ENCODE assay signal across 19 mouse cellular contexts in the genomic region with DNA sequence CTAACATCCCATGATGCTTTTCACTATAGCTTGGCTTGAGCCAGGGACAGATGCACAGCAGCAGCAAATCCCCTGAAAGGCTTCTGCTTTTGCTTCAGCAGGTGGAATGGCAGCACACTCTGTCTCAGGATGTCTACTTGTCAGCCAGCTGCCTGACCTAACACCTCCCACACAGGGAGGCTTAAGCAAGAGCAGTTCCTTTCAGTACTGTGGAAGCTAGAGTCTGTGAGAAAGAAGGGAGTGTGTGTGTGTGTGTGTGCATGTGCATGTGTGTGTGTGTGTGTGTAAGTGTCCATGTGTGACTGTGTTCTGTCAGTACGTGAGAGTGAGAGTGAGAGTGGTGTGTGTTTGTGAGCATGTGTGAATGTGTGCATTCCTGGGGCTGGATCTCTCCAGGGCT. TPM values are rescaled to one million over a fixed set of nuclear protein-coding genes. Genes with fewer than 3 reads are reported as not detected.
DNase-seq lines count a peak whose midpoint lies in the region; ATAC-seq and TF ChIP-seq lines count a peak whose summit lies in the region.
"Not testable (repeated sequence)": the region's sequence is repeated elsewhere in the genome, so short reads cannot be mapped to it uniquely, and the experiment has no call there.
"Had no signal": no experiment of that assay in that cellular context is flagged by ENCODE, and none has a peak within 500 bp of the region (broad histone marks: within the 10 kb centered on the region; RNA-seq: fewer than 3 reads in every experiment).

No protein-coding gene starts in this region.

- peak; percentile 74 for DNase-seq in heart, adult 11 months
- peak; percentile 22 to 34 for DNase-seq in left cerebral cortex, adult 18-20 months (ENCODE audit: low spot score in 2 of 2)
- not testable (repeated sequence) for DNase-seq in midbrain, embryonic 11.5 days (ENCODE audit: low spot score, missing footprints); stomach, postnatal 0 days (ENCODE audit: low spot score)
- peak; percentile 26 to 40 for DNase-seq in right cerebral cortex, adult 2 months (ENCODE audit: low spot score in 2 of 2)

- not testable (repeated sequence) for H3K9me3 ChIP-seq in midbrain, embryonic 11.5 days (ENCODE audit: control insufficient read depth, low read length); stomach, postnatal 0 days (ENCODE audit: control insufficient read depth, low read length)

- H3K9ac ChIP-seq in midbrain, embryonic 11.5 days (ENCODE audit: low read length); stomach, postnatal 0 days (ENCODE audit: low read length): not testable (repeated sequence)

- H3K36me3 ChIP-seq in midbrain, embryonic 11.5 days (ENCODE audit: control insufficient read depth, insufficient read depth, low read length); stomach, postnatal 0 days (ENCODE audit: control insufficient read depth, insufficient read depth, low read length): not testable (repeated sequence)

- not testable (repeated sequence) for TF ChIP-seq CTCF in stomach, postnatal 0 days (IDR thresholded peaks at IDR 0.05; ENCODE audit: low read depth)

- H3K4me2 ChIP-seq in midbrain, embryonic 11.5 days; stomach, postnatal 0 days (replicated peaks; ENCODE audit: low read depth): not testable (repeated sequence)

- not testable (repeated sequence) for TF ChIP-seq EP300 in stomach, postnatal 0 days (optimal IDR thresholded peaks at IDR 0.05)

- H3K4me1 ChIP-seq in midbrain, embryonic 11.5 days (ENCODE audit: control insufficient read depth, insufficient read depth, low read length); stomach, postnatal 0 days (replicated peaks; ENCODE audit: control insufficient read depth, insufficient read depth): not testable (repeated sequence)

- 71% methylated on average over 1 of the region's 1 CpGs for WGBS in midbrain, embryonic 11.5 days
- 40% methylated on average over 1 of the region's 1 CpGs for WGBS in stomach, postnatal 0 days

- ATAC-seq in common myeloid progenitor, adult 5-6 weeks (replicated peaks; ENCODE audit: low read depth, poor library complexity, severe bottlenecking) = peak; percentile 40
- ATAC-seq in frontal cortex, adult (ENCODE audit: low TSS enrichment) = peak; percentile 68
- ATAC-seq in midbrain, embryonic 11.5 days (ENCODE audit: low FRiP score) = peak; percentile 51; the same call in 1 of the 2 replicates
- peak; percentile 46; the same call in 1 of the 2 replicates for ATAC-seq in stomach, postnatal 0 days (ENCODE audit: low FRiP score, low TSS enrichment)

- not testable (repeated sequence) for H3K27ac ChIP-seq in midbrain, embryonic 11.5 days (ENCODE audit: low read depth, low read length); stomach, postnatal 0 days (replicated peaks)

- not testable (repeated sequence) for H3K27me3 ChIP-seq in midbrain, embryonic 11.5 days (ENCODE audit: control insufficient read depth, insufficient read depth, low read length); stomach, postnatal 0 days (ENCODE audit: control insufficient read depth, insufficient read depth, low read length)

- not testable (repeated sequence) for H3K4me3 ChIP-seq in midbrain, embryonic 11.5 days (ENCODE audit: low read depth, low read length); stomach, postnatal 0 days (ENCODE audit: low read depth, low read length)

RNA-seq across cellular contexts. Expression of a gene that starts 19.7 kb away (rescaled TPM):
- not detected in 2 replicates for total RNA-seq in common myeloid progenitor, adult 5-6 weeks (2017)
- total RNA-seq in left cerebral cortex, adult 18-20 months (2021) = not detected
- not detected in 2 replicates for polyA plus RNA-seq in midbrain, embryonic 11.5 days (2014; fragmentation: Nextera tagmentation; extraction: Ambion mirVana)
- polyA plus RNA-seq in stomach, postnatal 0 days (2015; fragmentation: Nextera tagmentation; extraction: Ambion mirVana) = 0.07 and 0.10 TPM in 2 replicates
- total RNA-seq: ES-E14; gastrocnemius, postnatal 14 days had no signal
- polyA plus RNA-seq: embryonic facial prominence, embryonic 11.5 days; forebrain, embryonic 11.5 days; forebrain, embryonic 14.5 days; heart, embryonic 10.5 days; heart, embryonic 13.5 days; hindbrain, embryonic 15.5 days; intestine, embryonic 14.5 days had no signal

RNA-seq across cellular contexts. Expression of a gene that starts 52.5 kb away (rescaled TPM):
- not detected in 2 replicates for total RNA-seq in common myeloid progenitor, adult 5-6 weeks (2017)
- total RNA-seq in left cerebral cortex, adult 18-20 months (2021) = under 1 TPM; 0.02 to 0.07 TPM
- polyA plus RNA-seq in midbrain, embryonic 11.5 days (2014; fragmentation: Nextera tagmentation; extraction: Ambion mirVana) = not detected in 2 replicates
- 0.01 TPM in 1 of 2 replicates, not detected in the other for polyA plus RNA-seq in stomach, postnatal 0 days (2015; fragmentation: Nextera tagmentation; extraction: Ambion mirVana)
- polyA plus RNA-seq: brain, embryonic 14.5 days; embryonic facial prominence, embryonic 11.5 days; embryonic facial prominence, embryonic 15.5 days; forebrain, embryonic 11.5 days; forebrain, embryonic 14.5 days; heart, embryonic 10.5 days; heart, embryonic 13.5 days; hindbrain, embryonic 12.5 days; hindbrain, embryonic 15.5 days; intestine, embryonic 14.5 days had no signal
